Mouse (Mus musculus): ENCODE results near the gene Sema3a.
"Not testable (repeated sequence)": the region's sequence is repeated elsewhere in the genome, so short reads cannot be mapped to it uniquely, and the experiment has no call there.

The Sema3a gene

DNA sequence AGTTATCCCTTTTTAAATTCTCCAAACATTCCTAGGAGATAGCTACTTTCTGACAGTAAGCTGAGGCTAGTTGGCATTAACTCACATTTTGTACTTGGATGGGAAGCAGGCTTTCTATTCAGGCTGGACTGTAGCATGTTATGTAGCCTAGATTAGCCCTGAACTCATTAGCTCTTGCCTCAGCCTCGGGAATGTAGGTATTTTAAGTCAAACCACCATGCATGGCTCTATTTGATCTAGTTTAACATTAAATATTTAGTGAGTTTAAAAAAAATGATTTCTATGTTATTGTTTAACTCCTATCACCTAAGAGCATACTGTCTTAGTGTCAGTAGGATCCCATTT, 423.0 kb downstream of the Sema3a start:
- DNase-seq (ENCODE audit: low read depth): no peak

DNA sequence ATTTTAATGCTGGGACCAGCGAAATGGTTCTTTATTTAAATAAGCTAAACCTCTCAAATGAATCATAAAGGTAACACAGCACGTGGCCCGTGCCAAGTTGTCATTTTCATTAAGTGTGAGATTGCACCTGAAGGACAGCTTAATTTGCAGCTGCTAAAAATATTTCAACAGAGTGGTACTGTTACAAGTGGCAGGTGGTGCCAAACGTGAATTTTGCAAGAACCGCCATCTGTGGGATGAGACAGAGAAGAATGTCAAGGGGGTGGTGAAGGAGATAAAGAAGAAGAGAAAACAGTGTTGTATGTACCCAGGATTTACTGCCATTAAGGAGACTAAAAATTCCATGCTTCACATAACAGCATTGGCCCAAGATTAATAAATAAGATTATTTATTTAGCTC, 423.9 kb downstream of the Sema3a start:
- DNase-seq (ENCODE audit: low read depth): no peak

DNA sequence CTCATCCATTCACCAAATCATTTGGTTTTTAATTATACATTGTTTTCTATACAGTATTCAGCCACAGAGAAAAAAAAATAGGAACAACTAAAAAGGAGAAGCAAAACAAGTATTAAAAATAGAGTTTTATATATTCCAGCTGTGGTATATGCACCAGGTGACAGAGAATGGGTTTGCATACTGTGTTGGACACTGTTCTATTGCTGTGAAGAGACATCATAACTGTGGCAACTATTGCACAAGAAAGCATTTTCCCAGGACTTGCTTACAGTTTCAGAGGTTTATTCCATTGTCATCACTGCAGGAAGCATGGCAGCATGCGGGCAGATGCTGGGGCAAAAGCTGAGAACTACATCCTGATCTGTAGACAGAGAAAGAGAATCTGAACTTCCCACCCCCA, 425.7 kb downstream of the Sema3a start:
- DNase-seq (ENCODE audit: low read depth): no peak

DNA sequence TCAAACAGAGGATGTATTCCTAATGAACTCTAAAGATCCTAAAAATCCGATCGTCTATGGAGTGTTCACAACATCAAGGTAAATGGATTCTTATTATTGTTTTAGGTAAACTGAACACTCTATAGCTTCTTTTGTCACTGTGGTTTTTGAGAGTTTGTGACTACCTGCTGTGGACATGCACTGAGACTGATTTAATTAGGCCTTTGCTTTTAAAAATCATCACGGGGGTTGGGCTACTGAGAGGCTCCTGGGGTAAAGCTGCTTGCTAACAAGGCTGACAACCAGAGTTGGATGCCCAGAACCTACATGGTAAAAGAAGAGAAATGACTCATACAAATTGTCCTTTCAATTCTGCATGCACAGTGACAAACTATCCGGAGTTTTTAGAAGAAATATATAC, 432.0 kb downstream of the Sema3a start:
- no peak for DNase-seq (ENCODE audit: low read depth)

DNA sequence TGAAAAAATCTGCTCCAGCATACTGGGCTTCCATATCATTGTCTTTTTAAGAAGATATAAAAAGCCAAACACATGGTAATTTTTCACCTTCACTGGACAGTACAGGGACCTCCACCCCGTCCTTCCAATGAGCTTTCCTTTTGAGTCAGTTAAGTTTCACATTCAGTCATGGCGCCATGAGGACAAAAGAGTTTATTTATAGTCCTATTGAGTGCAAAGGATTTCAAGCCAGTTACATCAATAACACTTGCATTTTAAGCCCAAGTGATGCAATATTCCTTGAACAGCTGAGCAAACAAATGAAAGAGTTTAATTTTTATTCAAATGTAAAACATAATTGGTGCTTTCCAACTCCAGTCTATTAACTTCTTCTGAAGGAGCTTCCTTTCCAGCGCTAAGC, 448.7 kb downstream of the Sema3a start:
- no peak for DNase-seq (ENCODE audit: low read depth)

DNA sequence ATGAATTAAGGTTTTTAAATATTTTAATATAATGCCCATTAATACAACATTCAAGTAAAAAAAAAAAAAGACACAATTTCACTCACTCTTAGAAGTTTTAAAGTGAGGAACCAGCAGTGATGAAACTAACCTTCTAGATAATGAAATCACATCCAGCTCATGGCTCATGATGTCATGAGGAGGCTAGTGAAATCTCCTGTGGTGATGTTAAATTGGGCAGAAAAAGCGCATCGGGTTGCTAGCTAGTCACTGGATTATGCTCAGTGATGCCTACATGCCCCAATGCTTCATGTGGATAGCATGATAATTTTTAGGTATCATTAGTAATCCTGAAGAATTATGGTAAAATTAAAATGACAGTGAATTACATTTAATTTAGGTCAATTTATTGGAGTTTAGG, 453.9 kb downstream of the Sema3a start:
- DNase-seq (ENCODE audit: low read depth): no peak

DNA sequence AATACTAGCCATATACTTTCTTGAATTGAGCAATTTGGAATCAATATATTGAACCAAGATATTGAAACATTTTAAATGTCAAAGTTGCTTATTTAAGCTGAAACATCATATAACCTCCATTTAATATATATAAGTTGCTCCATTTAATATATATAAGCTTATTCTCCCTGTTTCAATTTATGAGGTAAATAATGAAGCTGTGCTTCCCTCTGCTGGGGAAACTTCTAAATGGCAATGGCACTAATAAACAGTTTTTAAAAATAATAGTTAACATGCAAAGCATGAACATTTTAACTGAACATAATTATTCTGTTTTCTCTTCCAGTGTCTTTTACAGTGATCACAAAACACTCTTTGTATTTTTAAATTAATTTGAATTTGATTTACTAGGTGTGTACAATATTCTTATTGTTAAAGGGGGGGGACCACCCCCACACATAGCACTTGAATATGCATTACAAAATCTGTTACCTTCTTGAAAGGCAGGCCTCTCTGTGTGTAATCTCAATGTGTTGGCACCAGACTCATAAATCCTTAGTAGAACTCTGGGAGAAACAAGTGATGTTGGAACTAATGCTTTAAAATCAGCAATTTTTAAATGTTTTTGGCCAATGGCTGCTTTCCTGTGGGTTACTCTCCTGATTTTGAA, 460.5 kb downstream of the Sema3a start:
- DNase-seq (ENCODE audit: low read depth): peak; percentile 74

DNA sequence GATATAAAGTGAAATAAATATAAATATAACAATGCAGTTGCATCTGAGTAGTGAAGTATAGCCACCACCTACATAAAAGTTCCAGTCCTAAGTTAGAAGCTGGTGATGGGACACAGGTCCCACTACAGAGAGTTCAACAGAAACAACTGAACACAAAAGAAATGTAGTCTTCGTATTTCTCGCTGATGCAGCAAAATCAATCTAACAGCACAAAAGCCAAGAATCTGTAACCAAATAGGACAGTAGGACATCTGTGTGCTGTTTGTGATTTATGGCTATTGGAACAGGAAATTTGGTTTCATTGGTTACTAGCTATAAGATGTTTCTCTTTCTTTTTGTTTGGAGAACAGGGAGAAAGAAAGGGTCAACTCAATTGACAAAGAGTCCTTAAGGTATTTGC, 469.2 kb downstream of the Sema3a start:
- DNase-seq (ENCODE audit: low read depth): no peak

DNA sequence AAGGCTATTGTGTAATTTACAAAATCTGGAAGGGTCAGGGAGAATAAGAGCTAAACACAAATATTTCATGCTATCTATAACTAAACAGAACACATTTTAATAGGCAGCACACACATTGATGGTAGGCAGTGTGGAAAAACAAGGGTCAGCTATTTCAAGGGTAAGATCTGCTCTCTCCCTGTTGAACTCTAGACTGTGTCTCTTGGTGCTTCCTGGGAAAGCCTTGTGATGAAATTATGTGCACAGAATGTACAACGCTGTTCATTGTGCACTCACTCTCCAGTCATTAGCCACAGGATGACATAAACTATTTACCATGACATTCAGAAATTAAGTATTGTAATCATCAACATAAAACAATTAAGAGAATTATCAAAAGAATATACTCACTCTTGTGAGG, 486.4 kb downstream of the Sema3a start:
- DNase-seq (ENCODE audit: low read depth): no peak

DNA sequence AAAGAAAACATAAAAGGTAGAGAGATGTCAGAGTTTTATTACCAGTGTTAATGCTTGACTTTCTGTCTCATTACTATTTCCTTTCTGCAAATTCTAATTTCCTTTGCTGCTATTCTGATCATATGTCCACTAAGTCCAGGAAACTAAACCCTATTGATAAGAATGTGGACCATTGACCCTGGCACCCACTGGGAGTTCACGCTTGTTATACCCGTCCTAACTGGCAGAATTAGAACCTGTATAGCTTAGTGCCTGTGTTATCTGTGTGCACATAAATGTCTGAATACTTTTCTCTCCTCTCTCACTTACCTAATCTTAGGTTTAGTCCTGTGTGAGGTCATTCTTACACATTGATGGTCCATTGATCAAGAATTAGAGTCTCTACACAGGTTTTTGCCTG, 486.9 kb downstream of the Sema3a start:
- DNase-seq (ENCODE audit: low read depth): no peak

DNA sequence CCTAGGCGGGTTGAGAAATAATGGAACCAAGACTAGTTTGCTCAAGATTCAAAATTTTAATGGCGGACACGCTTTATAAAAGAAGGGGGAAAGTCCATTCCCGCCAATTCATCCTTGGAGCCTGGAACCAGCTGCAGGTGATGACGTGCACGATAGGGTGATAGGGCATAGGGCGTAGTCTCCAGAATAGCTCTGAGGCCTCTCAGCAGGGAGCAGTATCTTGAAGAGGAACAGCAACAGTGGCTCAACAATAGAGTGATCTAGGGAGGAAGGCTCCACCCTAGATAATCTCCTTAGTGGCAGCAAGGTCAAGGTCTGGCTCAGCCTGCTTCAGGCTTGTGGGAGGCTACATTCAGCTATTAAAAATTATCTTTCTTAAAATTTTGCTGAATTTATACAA, 489.4 kb downstream of the Sema3a start:
- DNase-seq (ENCODE audit: low read depth): not testable (repeated sequence)

DNA sequence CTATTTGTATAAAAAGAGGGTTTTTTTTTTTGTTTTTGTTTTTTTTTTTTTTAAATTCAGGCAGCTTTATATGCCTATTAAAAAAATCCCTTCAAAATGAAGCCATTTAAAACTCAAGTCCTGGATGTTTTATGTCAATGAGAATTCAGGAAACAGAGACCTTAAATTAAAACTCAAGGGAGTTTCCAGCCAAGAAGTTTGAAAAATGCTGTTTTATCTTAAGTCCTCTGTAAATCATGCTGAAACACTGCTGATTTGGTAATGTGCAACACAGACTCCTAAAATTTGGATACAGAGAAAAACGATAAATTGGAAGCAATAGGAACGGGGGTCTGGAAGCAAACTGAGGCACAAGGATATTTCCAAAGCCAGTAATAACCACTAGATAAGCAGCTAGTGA, 490.7 kb downstream of the Sema3a start:
- no peak for DNase-seq (ENCODE audit: low read depth)

DNA sequence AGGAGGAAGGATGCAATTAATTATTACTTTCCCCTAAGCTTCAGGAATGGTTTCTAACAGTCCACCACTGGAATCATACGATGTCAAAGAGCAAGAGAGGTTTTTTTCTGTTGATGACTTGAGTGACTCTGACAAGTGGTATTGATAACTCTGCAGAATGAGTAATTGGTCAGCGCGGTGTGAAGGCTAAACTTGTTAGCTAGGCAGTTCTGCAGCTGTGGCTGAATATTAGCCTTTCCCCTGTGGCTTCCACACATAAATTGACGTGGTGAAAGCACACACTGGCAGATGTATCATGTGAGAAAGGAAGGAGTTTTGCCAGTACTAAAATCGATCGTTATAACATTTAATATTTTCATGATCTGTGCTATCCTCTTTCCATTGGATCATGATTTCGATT, 497.4 kb downstream of the Sema3a start:
- no peak for DNase-seq (ENCODE audit: low read depth)

DNA sequence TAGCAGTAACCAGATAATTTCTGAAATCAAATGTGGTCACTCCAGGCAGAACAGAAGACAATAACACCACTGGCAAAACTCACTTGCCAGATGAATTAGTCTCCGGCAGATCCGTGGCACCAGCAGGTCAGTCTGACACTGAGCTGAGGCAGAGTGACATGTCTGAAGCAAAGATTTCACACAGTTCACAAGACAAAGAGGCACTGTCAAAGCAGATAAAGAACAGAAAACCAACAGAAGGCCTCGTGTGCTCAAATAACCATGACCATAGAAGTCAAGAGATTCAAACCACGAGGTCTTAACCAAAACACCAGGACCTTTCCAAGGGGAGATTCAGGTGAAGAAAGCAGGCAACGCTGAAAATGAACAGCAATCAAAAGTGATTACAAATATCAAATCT, 499.5 kb downstream of the Sema3a start:
- DNase-seq (ENCODE audit: low read depth): no peak

DNA sequence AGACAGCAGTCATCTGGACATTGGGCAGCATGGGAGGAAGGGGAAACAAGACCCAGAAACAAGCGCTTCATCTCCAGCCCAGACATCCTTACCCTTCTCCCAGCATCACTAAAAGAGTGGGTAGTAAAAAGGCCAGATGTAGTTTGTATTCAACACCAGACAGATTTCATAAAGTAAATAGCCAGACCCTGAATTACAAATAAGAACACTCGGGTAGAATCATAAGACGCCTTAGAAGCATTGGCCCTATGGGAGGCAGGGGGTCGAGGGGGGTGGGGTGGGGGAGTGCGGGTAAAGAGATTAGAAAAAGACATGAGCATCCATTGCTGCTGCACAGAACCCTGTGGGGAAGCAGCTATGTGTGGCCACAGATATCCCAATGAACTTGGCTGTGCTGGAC, 500.9 kb downstream of the Sema3a start:
- DNase-seq (ENCODE audit: low read depth): no peak

DNA sequence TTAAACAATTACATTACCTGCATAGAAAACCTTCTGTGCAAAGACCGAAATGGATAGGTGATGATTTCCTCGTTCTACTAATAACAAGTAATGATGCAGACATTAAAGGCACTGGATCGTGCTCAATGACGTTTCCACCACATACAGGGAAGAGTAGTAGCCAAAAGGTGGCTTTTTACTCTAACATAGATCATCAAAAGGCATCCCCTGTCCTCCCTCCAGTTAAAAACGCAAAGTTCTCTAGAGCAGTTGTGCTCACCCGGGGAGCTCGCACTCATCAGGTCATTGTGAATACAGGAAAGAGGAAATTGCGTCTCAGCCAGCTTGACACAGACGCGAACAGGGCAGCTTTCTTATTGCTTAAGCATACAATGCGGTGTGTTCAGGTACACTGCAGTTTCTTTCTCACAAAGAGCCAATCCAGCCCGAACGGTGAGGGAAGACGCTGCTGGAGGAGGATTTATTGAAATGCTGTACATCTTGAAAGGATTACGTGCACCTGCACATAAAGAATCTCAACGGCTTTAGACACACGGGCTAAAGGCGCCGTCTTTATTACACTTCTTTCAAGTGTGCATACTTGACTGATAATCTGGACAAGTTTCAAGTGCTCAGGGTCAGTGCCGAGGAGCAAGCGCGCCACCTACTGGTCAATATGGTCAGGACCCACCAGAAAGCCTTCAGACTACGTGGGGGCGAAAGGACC, 503.5 kb downstream of the Sema3a start:
- peak; percentile 91 for DNase-seq (ENCODE audit: low read depth)

DNA sequence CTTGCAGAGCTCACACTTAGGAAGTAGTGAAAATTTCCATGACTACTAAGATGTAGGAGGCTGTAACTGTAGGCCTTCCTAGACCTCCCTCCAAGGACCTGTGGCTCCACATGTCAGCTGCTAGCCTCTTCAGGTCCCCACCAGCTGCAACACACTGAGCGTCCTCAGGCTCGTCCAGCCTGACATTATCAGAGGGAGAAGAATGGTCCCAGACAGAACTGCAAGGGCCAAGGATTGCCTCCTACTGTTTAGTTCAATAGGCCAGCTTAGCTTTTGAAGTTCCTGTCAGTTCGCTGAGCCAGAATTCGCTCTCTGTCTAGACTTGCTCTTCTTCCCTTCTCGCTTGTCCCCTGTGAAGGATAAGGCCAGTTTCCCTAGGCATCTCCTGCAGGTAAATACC, 504.7 kb downstream of the Sema3a start:
- DNase-seq (ENCODE audit: low read depth): no peak

DNA sequence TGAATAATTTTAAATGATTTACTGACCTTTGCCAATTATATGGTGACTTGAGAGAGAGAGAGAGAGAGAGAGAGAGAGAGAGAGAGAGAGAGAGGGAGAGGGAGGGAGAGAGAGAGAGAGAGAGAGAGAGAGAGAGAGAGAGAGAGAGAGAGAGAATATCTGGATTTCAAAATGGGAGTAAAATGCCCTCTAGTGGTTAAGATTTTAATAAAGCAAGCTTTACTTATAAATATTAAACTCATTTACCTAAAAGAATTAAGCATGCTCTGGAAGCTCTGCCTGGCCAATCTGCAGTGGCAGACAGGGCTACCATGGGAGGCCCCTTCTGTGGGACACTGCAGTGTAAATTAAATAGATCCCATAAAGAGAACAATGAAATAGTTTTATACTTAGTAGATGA, 505.5 kb downstream of the Sema3a start:
- peak; percentile 11 for DNase-seq (ENCODE audit: low read depth)

DNA sequence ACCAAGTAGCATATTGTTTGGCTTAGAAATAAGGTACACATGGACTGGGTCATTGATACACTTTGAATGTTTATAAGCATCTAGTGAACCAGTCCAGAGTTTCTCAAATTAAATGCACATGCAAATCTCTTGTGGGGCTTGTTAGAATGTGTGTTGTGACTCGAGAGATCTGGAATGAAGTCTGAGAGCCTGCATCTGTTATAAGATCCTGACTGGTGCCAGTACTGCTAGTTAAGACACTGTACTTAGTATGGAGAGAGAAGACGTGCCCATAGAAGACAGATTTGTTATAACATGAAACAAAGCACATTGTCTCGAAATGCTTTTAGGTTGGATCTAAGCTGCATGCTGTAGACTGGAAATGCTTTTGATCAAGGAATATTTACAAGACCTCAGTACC, 511.0 kb downstream of the Sema3a start:
- DNase-seq (ENCODE audit: low read depth): no peak
